In the genomic region with DNA sequence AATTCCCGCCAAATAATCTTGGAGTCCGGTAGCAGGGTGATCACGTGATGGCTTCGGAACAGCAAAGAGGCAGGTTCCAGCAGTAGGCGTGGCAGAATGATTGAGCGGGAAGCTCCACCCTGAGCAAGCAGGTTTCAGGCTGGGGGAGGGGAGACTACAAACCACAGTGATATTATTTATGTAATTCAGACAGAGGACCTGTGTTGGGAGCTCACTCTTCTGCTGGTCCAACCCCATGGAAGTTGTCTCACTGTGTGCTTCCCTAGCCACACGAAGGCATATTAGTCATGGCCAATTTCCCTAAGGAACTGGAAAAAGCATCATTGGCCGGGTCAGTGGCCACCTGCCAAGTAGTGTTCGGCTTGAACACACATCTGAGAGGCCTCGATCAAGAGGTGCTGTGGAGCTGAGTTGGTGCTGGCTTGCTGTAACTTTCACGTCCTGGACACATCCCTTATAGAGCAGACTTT, we compare ENCODE assay signal across 9 mouse cellular contexts. TPM values are rescaled to one million over a fixed set of nuclear protein-coding genes. Genes with fewer than 3 reads are reported as not detected.
A peak's percentile ranks its signal among the peaks of the same experiment; 100 is the strongest.
DNase-seq lines count a peak whose midpoint lies in the region; ATAC-seq and TF ChIP-seq lines count a peak whose summit lies in the region.
"Had no signal": no experiment of that assay in that cellular context is flagged by ENCODE, and none has a peak within 500 bp of the region (broad histone marks: within the 10 kb centered on the region; RNA-seq: fewer than 3 reads in every experiment).

No protein-coding gene starts in this region.

- H3K4me1 ChIP-seq in G1E (ENCODE audit: insufficient read depth, low read depth, low read length) = peaks cover 76% of the 10 kb centered on the region
- H3K4me1 ChIP-seq in liver, embryonic 15.5 days (replicated peaks) = peaks cover 24% of the 10 kb centered on the region
- H3K4me1 ChIP-seq in hindbrain, embryonic 14.5 days (replicated peaks; ENCODE audit: control insufficient read depth, insufficient read depth, low read length) = peaks cover 10% of the 10 kb centered on the region; the same call in 1 of the 2 replicates
- H3K4me1 ChIP-seq: limb, embryonic 15.5 days had no signal

- WGBS in liver, embryonic 15.5 days (ENCODE audit: insufficient replicate concordance) = 30% methylated on average over 11 of the region's 11 CpGs
- WGBS in hindbrain, embryonic 14.5 days = 61% methylated on average over 11 of the region's 11 CpGs

- no peak overlapping the region; the same call in 1 of the 2 replicates for H3K27ac ChIP-seq in liver, embryonic 15.5 days (replicated peaks)
- no peak overlapping the region for H3K27ac ChIP-seq in hindbrain, embryonic 14.5 days
- H3K27ac ChIP-seq: limb, embryonic 15.5 days had no signal

- no peaks in the 10 kb centered on the region for H3K36me3 ChIP-seq in G1E (replicated peaks)
- H3K36me3 ChIP-seq in liver, embryonic 15.5 days (replicated peaks) = no peaks in the 10 kb centered on the region
- no peaks in the 10 kb centered on the region for H3K36me3 ChIP-seq in hindbrain, embryonic 14.5 days (replicated peaks; ENCODE audit: control insufficient read depth, insufficient read depth)
- H3K36me3 ChIP-seq: limb, embryonic 15.5 days had no signal

- H3K4me2 ChIP-seq in liver, embryonic 15.5 days = peak overlapping the region; percentile 39
- no peak overlapping the region for H3K4me2 ChIP-seq in hindbrain, embryonic 14.5 days (replicated peaks)
- H3K4me2 ChIP-seq: limb, embryonic 15.5 days had no signal

- H3K27me3 ChIP-seq in G1E (ENCODE audit: insufficient read depth, low read length) = no peaks in the 10 kb centered on the region
- no peaks in the 10 kb centered on the region for H3K27me3 ChIP-seq in liver, embryonic 15.5 days
- no peaks in the 10 kb centered on the region for H3K27me3 ChIP-seq in hindbrain, embryonic 14.5 days (ENCODE audit: control insufficient read depth, insufficient read depth, low read length)
- H3K27me3 ChIP-seq: limb, embryonic 15.5 days had no signal

- H3K9me3 ChIP-seq in G1E (replicated peaks) = no peaks in the 10 kb centered on the region
- no peaks in the 10 kb centered on the region for H3K9me3 ChIP-seq in liver, embryonic 15.5 days (replicated peaks)
- no peaks in the 10 kb centered on the region for H3K9me3 ChIP-seq in hindbrain, embryonic 14.5 days (ENCODE audit: control insufficient read depth, low read length)
- H3K9me3 ChIP-seq: limb, embryonic 15.5 days had no signal

- no peak overlapping the region for H3K9ac ChIP-seq in liver, embryonic 15.5 days
- H3K9ac ChIP-seq in hindbrain, embryonic 14.5 days = no peak overlapping the region
- H3K9ac ChIP-seq: limb, embryonic 15.5 days had no signal

- peak overlapping the region; percentile 48; the same call in 1 of the 2 replicates for H3K4me3 ChIP-seq in G1E (ENCODE audit: low read depth, low read length)
- no peak overlapping the region for H3K4me3 ChIP-seq in liver, embryonic 15.5 days (replicated peaks)
- H3K4me3 ChIP-seq in hindbrain, embryonic 14.5 days (replicated peaks; ENCODE audit: low read length) = no peak overlapping the region
- H3K4me3 ChIP-seq: limb, embryonic 15.5 days had no signal

- no peak for DNase-seq in G1E (ENCODE audit: low spot score)
- DNase-seq in adrenal gland, postnatal 10 days = peak; percentile 43
- DNase-seq in thymus, postnatal 4 days = peak; percentile 38
- DNase-seq in right cerebral cortex, postnatal 14 days = no peak
- no peak for DNase-seq in embryo, embryonic 10.5 days (ENCODE audit: low spot score)
- DNase-seq in hindbrain, embryonic 14.5 days (ENCODE audit: low spot score) = no peak

- no peak for TF ChIP-seq CTCF in G1E (IDR thresholded peaks at IDR 0.05; ENCODE audit: low read depth, low read length)

- ATAC-seq in G1E (ENCODE audit: extremely low read depth, insufficient number of reproducible peaks, low FRiP score, poor library complexity, severe bottlenecking) = no peak
- peak; percentile 36 to 50; a peak in 3 of 4 replicates for ATAC-seq in hematopoietic stem cell, adult 5-6 weeks (replicated peaks in 1 of 2; ENCODE audit: insufficient read depth in 1 of 2, low FRiP score in 2 of 2, low TSS enrichment in 1 of 2, low read depth in 1 of 2, poor library complexity in 2 of 2, severe bottlenecking in 2 of 2)
- ATAC-seq in liver, embryonic 15.5 days (ENCODE audit: insufficient read depth) = peak; percentile 58
- no peak for ATAC-seq in hindbrain, embryonic 14.5 days (ENCODE audit: low FRiP score)

RNA-seq across cellular contexts. Expression of a gene that starts 36.5 kb away (rescaled TPM):
- total RNA-seq in G1E (2014; fragmentation: Nextera tagmentation) = 2.6 and 4.8 TPM in 2 replicates
- total RNA-seq in G1E (2017) = 4.7 and 5.3 TPM in 2 replicates
- polyA plus RNA-seq in G1E (2012) = 0.03 and 0.14 TPM in 2 replicates
- total RNA-seq in adrenal gland, postnatal 10 days (2021) = 10 to 100 TPM in 1 of 2 experiments, 1 to 10 TPM in 1; 8.0 to 15.0 TPM
- total RNA-seq in hematopoietic stem cell, adult 5-6 weeks (2017) = 30.1 and 32.7 TPM in 2 replicates
- polyA plus RNA-seq in liver, embryonic 15.5 days (2015; fragmentation: Nextera tagmentation; extraction: Ambion mirVana) = 0.08 and 0.14 TPM in 2 replicates
- polyA plus RNA-seq in hindbrain, embryonic 14.5 days (2014; fragmentation: Nextera tagmentation; extraction: Ambion mirVana) = 0.08 and 0.14 TPM in 2 replicates

Comparison
In these comparisons a context has a peak if more than half of its experiments do, and no peak if none do; other contexts are left out.
1. ATAC-seq: peak in hematopoietic stem cell, adult 5-6 weeks (2 of 2) and liver, embryonic 15.5 days (single experiment); none in G1E (single experiment) and hindbrain, embryonic 14.5 days (single experiment).
2. DNase-seq: peak in adrenal gland, postnatal 10 days (single experiment) and thymus, postnatal 4 days (single experiment); none in G1E (single experiment), right cerebral cortex, postnatal 14 days (single experiment), embryo, embryonic 10.5 days (single experiment) and hindbrain, embryonic 14.5 days (single experiment).